Mouse (Mus musculus) heart, embryonic 13.5 days (tissue): ENCODE results near the gene Fxr2. TPM values are rescaled to one million over a fixed set of nuclear protein-coding genes. Genes with fewer than 3 reads are reported as not detected.

Experiments used
- ATAC-seq: fragments of 200-750 bp; cut with Nextera tagmentation; 2 replicates; pipeline ENCODE4 v1.8.0; 2017; ENCODE audit warnings: moderate TSS enrichment; ENCODE audit not compliant: insufficient number of reproducible peaks, low FRiP score, low TSS enrichment; ENCODE audit errors: extremely low read depth
- H3K27ac ChIP-seq: fragments of 300-500 bp; sonication (generic); replicated peaks from 2 replicates; pipeline ENCODE4 v1.5.1; 2015; ENCODE audit warnings: moderate library complexity, mild to moderate bottlenecking, inconsistent platforms
- H3K27me3 ChIP-seq: fragments of 300-500 bp; sonication (generic); replicated peaks from 2 replicates; pipeline ENCODE4 v1.6.1; 2015; ENCODE audit warnings: mild to moderate bottlenecking, inconsistent platforms
- H3K36me3 ChIP-seq: fragments of 300-500 bp; sonication (generic); 2 replicates; pipeline ENCODE4 v1.6.1; 2015; ENCODE audit warnings: mild to moderate bottlenecking, inconsistent platforms
- H3K4me1 ChIP-seq: fragments of 300-500 bp; sonication (generic); 2 replicates; pipeline ENCODE4 v1.6.1; 2015; ENCODE audit warnings: inconsistent platforms
- H3K4me2 ChIP-seq: fragments of 300-500 bp; sonication (generic); 2 replicates; pipeline ENCODE4 v1.6.1; 2015; ENCODE audit warnings: inconsistent platforms, mild to moderate bottlenecking, moderate library complexity
- H3K4me3 ChIP-seq: fragments of 300-500 bp; sonication (generic); 2 replicates; pipeline ENCODE4 v1.5.1; 2015; ENCODE audit warnings: moderate library complexity, mild to moderate bottlenecking, inconsistent platforms
- H3K9ac ChIP-seq: fragments of 300-500 bp; sonication (generic); 2 replicates; pipeline ENCODE4 v1.6.1; 2015; ENCODE audit warnings: inconsistent platforms, mild to moderate bottlenecking, moderate library complexity
- H3K9me3 ChIP-seq: fragments of 300-500 bp; sonication (generic); 2 replicates; pipeline ENCODE4 v1.6.1; 2016; ENCODE audit warnings: inconsistent platforms
- WGBS: fragments of 180-500 bp; shearing (Covaris S2); methylation state at CpG from one replicate; pipeline ENCODE4 v1.1.7; 2015; ENCODE audit warnings: mixed read lengths; 5-methylcytosine and 5-hydroxymethylcytosine counted together
- polyA plus RNA-seq: library from polyadenylated mRNA; unstranded; fragments of >200 nt; fragmentation: Nextera tagmentation; extraction: Ambion mirVana; gene quantifications from 2 replicates; pipeline ENCODE4 v1.2.1, GENCODE M21; 2015

The Fxr2 gene
- polyA plus RNA-seq, 1 experiment from 2014 or later = 25.6 TPM

GRCm38 (mm10) chr11:69600098-69600497 is 32.7 kb upstream of the Fxr2 start:
- Histone ChIP-seq H3K9me3 (no peaks in the 10 kb centered on the region), H3K4me3 (peak overlapping the region; percentile 8; the same call in 1 of the 2 replicates), H3K27me3 (no peaks in the 10 kb centered on the region), H3K4me2 (peak overlapping the region; percentile 47), H3K27ac (peak overlapping the region; percentile 85), H3K9ac (peak overlapping the region; percentile 45; the same call in 1 of the 2 replicates), H3K4me1 (peaks cover 63% of the 10 kb centered on the region), H3K36me3 (peaks cover 12% of the 10 kb centered on the region)
- peak; percentile 39; the same call in 1 of the 2 replicates for ATAC-seq
- WGBS = 10% methylated on average over 6 of the region's 6 CpGs

GRCm38 (mm10) chr11:69601768-69602167 is 31.0 kb upstream of the Fxr2 start:
- Histone ChIP-seq H3K9me3 (no peaks in the 10 kb centered on the region), H3K9ac (no peak overlapping the region), H3K36me3 (peaks cover 3% of the 10 kb centered on the region; the same call in 1 of the 2 replicates), H3K27me3 (no peaks in the 10 kb centered on the region), H3K27ac (peak overlapping the region; percentile 85), H3K4me3 (no peak overlapping the region), H3K4me2 (no peak overlapping the region), H3K4me1 (peaks cover 69% of the 10 kb centered on the region)
- 32% methylated on average over 3 of the region's 3 CpGs for WGBS
- ATAC-seq = no peak

- H3K27ac ChIP-seq = peak overlapping the region; percentile 84
- no peaks in the 10 kb centered on the region for H3K9me3 ChIP-seq
- peaks cover 3% of the 10 kb centered on the region; the same call in 1 of the 2 replicates for H3K36me3 ChIP-seq
- WGBS = 60% methylated on average over 8 of the region's 8 CpGs
- peak overlapping the region; percentile 99 for H3K4me2 ChIP-seq
- 0 out of 2 replicates have a peak overlapping the region, but pooled peaks have one; percentile 92 for H3K9ac ChIP-seq
- ATAC-seq = no peak
- peaks cover 69% of the 10 kb centered on the region for H3K4me1 ChIP-seq
- H3K4me3 ChIP-seq = no peak overlapping the region; the same call in 1 of the 2 replicates
- H3K27me3 ChIP-seq = no peaks in the 10 kb centered on the region
Observed at GRCm38 (mm10) chr11:69603516-69603915, 29.3 kb upstream of the Fxr2 start.

- H3K9ac ChIP-seq = peak overlapping the region; percentile 92
- H3K4me2 ChIP-seq = peak overlapping the region; percentile 99
- H3K4me1 ChIP-seq = peaks cover 64% of the 10 kb centered on the region
- H3K27ac ChIP-seq = peak overlapping the region; percentile 84
- no peaks in the 10 kb centered on the region for H3K27me3 ChIP-seq
- peak overlapping the region; percentile 75 for H3K4me3 ChIP-seq
- 53% methylated on average over 3 of the region's 3 CpGs for WGBS
- H3K36me3 ChIP-seq = peaks cover 3% of the 10 kb centered on the region; the same call in 1 of the 2 replicates
- H3K9me3 ChIP-seq = no peaks in the 10 kb centered on the region
- ATAC-seq = no peak
Observed at GRCm38 (mm10) chr11:69604347-69604746, 28.4 kb upstream of the Fxr2 start.

GRCm38 (mm10) chr11:69604795-69605664 is 27.8 kb upstream of the Fxr2 start:
- peaks cover 57% of the 10 kb centered on the region for H3K4me1 ChIP-seq
- H3K4me3 ChIP-seq = peak overlapping the region; percentile 75
- peaks cover 3% of the 10 kb centered on the region; the same call in 1 of the 2 replicates for H3K36me3 ChIP-seq
- no peak; the same call in 1 of the 2 replicates for ATAC-seq
- peak overlapping the region; percentile 84 for H3K27ac ChIP-seq
- no peaks in the 10 kb centered on the region for H3K9me3 ChIP-seq
- peak overlapping the region; percentile 99 for H3K4me2 ChIP-seq
- no peaks in the 10 kb centered on the region for H3K27me3 ChIP-seq
- peak overlapping the region; percentile 92 for H3K9ac ChIP-seq
- WGBS = under 1% methylated on average over 71 of the region's 73 CpGs

- H3K4me3 ChIP-seq = peak within 1 kb of the TSS; percentile 75
- H3K4me1 ChIP-seq = peaks cover 52% of the 10 kb centered on the region
- H3K9ac ChIP-seq = peak within 1 kb of the TSS; percentile 92
- no peaks in the 10 kb centered on the region for H3K9me3 ChIP-seq
- H3K27me3 ChIP-seq = no peaks in the 10 kb centered on the region
- peak within 1 kb of the TSS; percentile 99 for H3K4me2 ChIP-seq
- 2% methylated on average over 32 of the region's 32 CpGs for WGBS
- peaks cover 3% of the 10 kb centered on the region; the same call in 1 of the 2 replicates for H3K36me3 ChIP-seq
- H3K27ac ChIP-seq = peak within 1 kb of the TSS; percentile 84
- peak; percentile 82 for ATAC-seq
Observed at GRCm38 (mm10) chr11:69605726-69606490, 26.9 kb upstream of the Fxr2 start, which contains the start of gene Atp1b2. TSS of gene Atp1b2 (minus strand) at chr11:69605942.

GRCm38 (mm10) chr11:69606491-69606795 is 26.3 kb upstream of the Fxr2 start:
- Histone ChIP-seq H3K9me3 (no peaks in the 10 kb centered on the region), H3K27me3 (no peaks in the 10 kb centered on the region), H3K27ac (peak overlapping the region; percentile 50; the same call in 1 of the 2 replicates), H3K4me1 (peaks cover 49% of the 10 kb centered on the region), H3K4me2 (peak overlapping the region; percentile 99), H3K9ac (peak overlapping the region; percentile 75), H3K36me3 (peaks cover 3% of the 10 kb centered on the region; the same call in 1 of the 2 replicates), H3K4me3 (peak overlapping the region; percentile 75)
- ATAC-seq = no peak
- 67% methylated on average over 2 of the region's 2 CpGs for WGBS

- no peak overlapping the region for H3K4me2 ChIP-seq
- H3K27me3 ChIP-seq = no peaks in the 10 kb centered on the region
- H3K9ac ChIP-seq = no peak overlapping the region
- no peak overlapping the region for H3K27ac ChIP-seq
- H3K9me3 ChIP-seq = no peaks in the 10 kb centered on the region
- peaks cover 45% of the 10 kb centered on the region for H3K4me1 ChIP-seq
- WGBS = 76% methylated on average over 2 of the region's 2 CpGs
- ATAC-seq = no peak
- no peak overlapping the region for H3K4me3 ChIP-seq
- H3K36me3 ChIP-seq = peaks cover 3% of the 10 kb centered on the region; the same call in 1 of the 2 replicates
Observed at GRCm38 (mm10) chr11:69606832-69607231, 26.0 kb upstream of the Fxr2 start.

GRCm38 (mm10) chr11:69608525-69608924 is 24.3 kb upstream of the Fxr2 start:
- 73% methylated on average over 3 of the region's 3 CpGs for WGBS
- Histone ChIP-seq H3K27ac (no peak overlapping the region), H3K36me3 (no peaks in the 10 kb centered on the region), H3K27me3 (no peaks in the 10 kb centered on the region), H3K4me2 (no peak overlapping the region), H3K9me3 (no peaks in the 10 kb centered on the region), H3K4me3 (no peak overlapping the region), H3K4me1 (peaks cover 32% of the 10 kb centered on the region), H3K9ac (no peak overlapping the region)
- no peak for ATAC-seq

GRCm38 (mm10) chr11:69609416-69609815 is 23.4 kb upstream of the Fxr2 start:
- 48% methylated on average over 7 of the region's 7 CpGs for WGBS
- ATAC-seq = no peak

GRCm38 (mm10) chr11:69610899-69611298 is 21.9 kb upstream of the Fxr2 start:
- Histone ChIP-seq H3K9me3 (no peaks in the 10 kb centered on the region), H3K9ac (peak overlapping the region; percentile 24; the same call in 1 of the 2 replicates), H3K4me3 (no peak overlapping the region), H3K27me3 (peaks cover 11% of the 10 kb centered on the region; the same call in 1 of the 2 replicates), H3K4me1 (peaks cover 17% of the 10 kb centered on the region), H3K4me2 (no peak overlapping the region), H3K36me3 (no peaks in the 10 kb centered on the region), H3K27ac (no peak overlapping the region)
- WGBS = 41% methylated on average over 4 of the region's 4 CpGs
- no peak for ATAC-seq

More at GRCm38 (mm10) chr11:69609416-69609815, 23.4 kb upstream of the Fxr2 start:
- Histone ChIP-seq H3K9ac (no peak overlapping the region), H3K4me3 (no peak overlapping the region), H3K9me3 (no peaks in the 10 kb centered on the region), H3K4me1 (peaks cover 27% of the 10 kb centered on the region), H3K4me2 (no peak overlapping the region), H3K27me3 (no peaks in the 10 kb centered on the region), H3K27ac (no peak overlapping the region), H3K36me3 (no peaks in the 10 kb centered on the region)
